Mouse (Mus musculus): Measurements from ENCODE around the gene Slamf6.

The Slamf6 gene

GRCm38 (mm10) chr1:171996701-171997100, 79.4 kb downstream of the Slamf6 start:
- Histone ChIP-seq H3K27me3 (ENCODE audit: control insufficient read depth, insufficient read depth, low read length, poor library complexity, severe bottlenecking) (no peaks in the 10 kb centered on the region), H3K36me3 (ENCODE audit: control insufficient read depth, insufficient read depth, low read length, poor library complexity, severe bottlenecking) (no peaks in the 10 kb centered on the region)
- DNase-seq (ENCODE audit: low read depth, low spot score), result no peak

DNA sequence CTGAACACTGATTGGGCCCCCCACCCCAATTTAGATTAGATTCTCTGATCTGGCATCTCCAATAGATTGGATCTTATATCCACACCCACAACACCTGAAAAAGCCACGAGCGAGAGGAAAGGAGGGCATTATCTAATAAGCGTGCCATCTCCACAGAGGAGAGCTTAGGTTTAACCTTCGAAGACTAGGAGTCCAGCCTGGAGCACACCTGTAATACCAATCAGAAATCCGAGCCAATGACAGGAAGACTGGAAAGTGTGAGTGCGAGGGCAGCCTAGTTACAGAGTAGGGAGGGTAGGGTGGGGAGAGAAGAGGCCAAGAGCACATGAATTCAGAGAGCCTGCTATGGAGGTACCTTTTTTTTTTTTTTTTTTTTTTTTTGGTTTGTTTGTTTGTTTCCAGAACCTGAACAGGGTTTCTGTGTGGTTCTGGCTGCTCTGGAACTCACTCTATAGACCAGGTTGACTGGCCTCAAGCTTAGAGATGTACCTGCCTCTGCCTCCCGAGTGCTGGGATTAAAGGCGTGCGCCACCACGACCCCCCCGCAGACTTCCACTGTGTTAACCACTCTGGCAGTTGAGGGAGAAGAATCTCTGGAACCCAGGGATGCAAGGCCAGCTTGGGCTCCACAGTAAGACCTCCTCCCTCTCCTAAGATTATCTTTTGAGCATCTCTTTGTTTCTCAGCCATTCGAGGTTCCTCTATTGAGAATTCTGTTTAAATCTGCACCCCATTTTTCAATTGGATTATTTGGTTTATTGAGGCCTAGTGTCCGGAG, 81.7 kb downstream of the Slamf6 start:
- Histone ChIP-seq H3K27me3 (ENCODE audit: control insufficient read depth, insufficient read depth, low read length, poor library complexity, severe bottlenecking) (no peaks in the 10 kb centered on the region), H3K36me3 (ENCODE audit: control insufficient read depth, insufficient read depth, low read length, poor library complexity, severe bottlenecking) (no peaks in the 10 kb centered on the region)
- no peak for DNase-seq (ENCODE audit: low read depth, low spot score)

- peak; percentile 89 for DNase-seq (ENCODE audit: low read depth, low spot score)
- no peaks in the 10 kb centered on the region for H3K36me3 ChIP-seq (ENCODE audit: control insufficient read depth, insufficient read depth, low read length, poor library complexity, severe bottlenecking)
- no peaks in the 10 kb centered on the region for H3K27me3 ChIP-seq (ENCODE audit: control insufficient read depth, insufficient read depth, low read length, poor library complexity, severe bottlenecking)
Measured at GRCm38 (mm10) chr1:172000641-172001040, 83.3 kb downstream of the Slamf6 start.

- Histone ChIP-seq H3K36me3 (ENCODE audit: control insufficient read depth, insufficient read depth, low read length, poor library complexity, severe bottlenecking) (no peaks in the 10 kb centered on the region), H3K27me3 (ENCODE audit: control insufficient read depth, insufficient read depth, low read length, poor library complexity, severe bottlenecking) (no peaks in the 10 kb centered on the region)
- DNase-seq (ENCODE audit: low read depth, low spot score), result no peak
Measured at GRCm38 (mm10) chr1:172001665-172002064, 84.3 kb downstream of the Slamf6 start.
